Mouse (Mus musculus) olfactory bulb, adult 2 months (tissue): ENCODE data around the gene Sit1.

Experiments
- CTCF ChIP-seq: fragments of 200-500 bp; IDR thresholded peaks from 2 replicates; pipeline ENCODE4 v1.5.1; 2012; ENCODE audit warnings: low read depth, mild to moderate bottlenecking, low read length, moderate library complexity; ENCODE audit not compliant: insufficient read depth
- POLR2A ChIP-seq: fragments of 200-500 bp; IDR thresholded peaks from 2 replicates; pipeline ENCODE4 v1.6.1; 2012; ENCODE audit warnings: mild to moderate bottlenecking, low read depth, low read length, moderate library complexity; ENCODE audit not compliant: insufficient read depth

- TF ChIP-seq POLR2A (no peak), CTCF (no peak)
Measured at GRCm38 (mm10) chr4:43497405-43497804, 13.9 kb upstream of the Sit1 start.
